Mouse (Mus musculus) hindbrain, embryonic 10.5 days (tissue): Measurements from ENCODE around the gene E2f3. TPM values are rescaled to one million over a fixed set of nuclear protein-coding genes. Genes with fewer than 3 reads are reported as not detected.

Source experiments
- DNase-seq: peaks from one replicate; pipeline ENCODE4 v3.0.0-alpha.2; 2017; ENCODE audit warnings: low spot score
- H3K27ac ChIP-seq: fragments of 300-500 bp; sonication (generic); 2 replicates; pipeline ENCODE4 v1.5.1; 2016; ENCODE audit warnings: mild to moderate bottlenecking, moderate library complexity
- H3K27me3 ChIP-seq: fragments of 300-500 bp; sonication (generic); 2 replicates; pipeline ENCODE4 v1.6.1; 2016; ENCODE audit warnings: mild to moderate bottlenecking; ENCODE audit not compliant: poor library complexity, insufficient read depth, severe bottlenecking
- H3K36me3 ChIP-seq: fragments of 300-500 bp; sonication (generic); 2 replicates; pipeline ENCODE4 v1.6.1; 2016; ENCODE audit warnings: mild to moderate bottlenecking, moderate library complexity
- H3K4me1 ChIP-seq: fragments of 300-500 bp; sonication (generic); replicated peaks from 2 replicates; pipeline ENCODE4 v1.6.1; 2016; ENCODE audit warnings: mild to moderate bottlenecking
- H3K4me3 ChIP-seq: fragments of 300-500 bp; sonication (generic); 2 replicates; pipeline ENCODE4 v1.5.1; 2016; ENCODE audit warnings: mild to moderate bottlenecking, moderate library complexity
- H3K9me3 ChIP-seq: fragments of 300-500 bp; sonication (generic); 2 replicates; pipeline ENCODE4 v1.6.1; 2016; ENCODE audit warnings: mild to moderate bottlenecking, moderate library complexity
- WGBS: fragments of 180-500 bp; shearing (Covaris S2); methylation state at CpG from one replicate; pipeline ENCODE4 v1.1.7; 2016; 5-methylcytosine and 5-hydroxymethylcytosine counted together
- polyA plus RNA-seq: library from polyadenylated mRNA; unstranded; fragments of >200 nt; fragmentation: Nextera tagmentation; extraction: Ambion mirVana; gene quantifications from 2 replicates; pipeline ENCODE4 v1.2.1, GENCODE M21; 2016

The E2f3 gene
- polyA plus RNA-seq, 1 experiment from 2014 or later: 15.6 TPM

GRCm38 (mm10) chr13:29944493-29944892 lies 41.4 kb downstream of the E2f3 start:
- H3K36me3 ChIP-seq: peaks cover 63% of the 10 kb centered on the region
- no peak overlapping the region for H3K27ac ChIP-seq
- H3K9me3 ChIP-seq: no peaks in the 10 kb centered on the region
- no peak for DNase-seq
- H3K4me1 ChIP-seq: 0 out of 2 replicates have a peak, but pooled peaks cover 7% of the 10 kb centered on the region
- no peak overlapping the region for H3K4me3 ChIP-seq
- WGBS: 90% methylated on average over 8 of the region's 8 CpGs
- H3K27me3 ChIP-seq: no peaks in the 10 kb centered on the region

- Histone ChIP-seq H3K27me3 (no peaks in the 10 kb centered on the region), H3K4me1 (0 out of 2 replicates have a peak, but pooled peaks cover 7% of the 10 kb centered on the region), H3K9me3 (no peaks in the 10 kb centered on the region), H3K27ac (no peak overlapping the region), H3K4me3 (no peak overlapping the region), H3K36me3 (peaks cover 64% of the 10 kb centered on the region)
- no peak for DNase-seq
- 88% methylated on average over 3 of the region's 3 CpGs for WGBS
Measured at GRCm38 (mm10) chr13:29943541-29944039, 42.3 kb downstream of the E2f3 start.

- H3K36me3 ChIP-seq: peaks cover 88% of the 10 kb centered on the region
- WGBS: 90% methylated on average over 7 of the region's 7 CpGs
Measured at GRCm38 (mm10) chr13:29940071-29940470, 45.8 kb downstream of the E2f3 start.

GRCm38 (mm10) chr13:29939399-29939798 lies 46.5 kb downstream of the E2f3 start:
- Histone ChIP-seq H3K9me3 (no peaks in the 10 kb centered on the region; the same call in 1 of the 2 replicates), H3K27ac (no peak overlapping the region), H3K36me3 (peaks cover 83% of the 10 kb centered on the region), H3K4me3 (no peak overlapping the region), H3K27me3 (no peaks in the 10 kb centered on the region), H3K4me1 (no peaks in the 10 kb centered on the region)
- WGBS: 91% methylated on average over 4 of the region's 4 CpGs
- no peak for DNase-seq

More at GRCm38 (mm10) chr13:29940071-29940470, 45.8 kb downstream of the E2f3 start:
- Histone ChIP-seq H3K27me3 (no peaks in the 10 kb centered on the region), H3K4me3 (no peak overlapping the region), H3K27ac (no peak overlapping the region), H3K9me3 (no peaks in the 10 kb centered on the region; the same call in 1 of the 2 replicates), H3K4me1 (0 out of 2 replicates have a peak, but pooled peaks cover 3% of the 10 kb centered on the region)
- DNase-seq: no peak

- WGBS: 86% methylated on average over 6 of the region's 6 CpGs
- Histone ChIP-seq H3K9me3 (no peaks in the 10 kb centered on the region; the same call in 1 of the 2 replicates), H3K27me3 (no peaks in the 10 kb centered on the region), H3K4me3 (no peak overlapping the region), H3K36me3 (peaks cover 81% of the 10 kb centered on the region), H3K27ac (no peak overlapping the region), H3K4me1 (no peaks in the 10 kb centered on the region)
- DNase-seq: no peak
Measured at GRCm38 (mm10) chr13:29938776-29939175, 47.1 kb downstream of the E2f3 start.

GRCm38 (mm10) chr13:29926168-29926567 lies 59.7 kb downstream of the E2f3 start:
- Histone ChIP-seq H3K27ac (no peak overlapping the region), H3K27me3 (no peaks in the 10 kb centered on the region), H3K4me3 (no peak overlapping the region), H3K4me1 (0 out of 2 replicates have a peak, but pooled peaks cover 4% of the 10 kb centered on the region), H3K9me3 (no peaks in the 10 kb centered on the region), H3K36me3 (peaks cover 41% of the 10 kb centered on the region)
- no peak for DNase-seq
- 78% methylated on average over 3 of the region's 3 CpGs for WGBS

GRCm38 (mm10) chr13:29919841-29920240 lies 66.0 kb downstream of the E2f3 start:
- WGBS: 93% methylated on average over 7 of the region's 7 CpGs
- H3K4me3 ChIP-seq: no peak overlapping the region
- H3K36me3 ChIP-seq: peaks cover 85% of the 10 kb centered on the region
- no peaks in the 10 kb centered on the region for H3K9me3 ChIP-seq
- DNase-seq: no peak
- no peaks in the 10 kb centered on the region for H3K27me3 ChIP-seq
- no peak overlapping the region for H3K27ac ChIP-seq
- 0 out of 2 replicates have a peak, but pooled peaks cover 4% of the 10 kb centered on the region for H3K4me1 ChIP-seq

GRCm38 (mm10) chr13:29916561-29916960 lies 69.3 kb downstream of the E2f3 start:
- Histone ChIP-seq H3K4me3 (no peak overlapping the region), H3K4me1 (no peaks in the 10 kb centered on the region), H3K27ac (no peak overlapping the region), H3K27me3 (no peaks in the 10 kb centered on the region), H3K9me3 (no peaks in the 10 kb centered on the region), H3K36me3 (peaks cover 93% of the 10 kb centered on the region)
- no peak for DNase-seq
- WGBS: 78% methylated on average over 1 of the region's 1 CpGs

GRCm38 (mm10) chr13:29913606-29914005 lies 72.3 kb downstream of the E2f3 start:
- Histone ChIP-seq H3K27ac (no peak overlapping the region), H3K4me1 (no peaks in the 10 kb centered on the region), H3K36me3 (peaks cover 100% of the 10 kb centered on the region), H3K9me3 (0 out of 2 replicates have a peak, but pooled peaks cover 2% of the 10 kb centered on the region), H3K27me3 (no peaks in the 10 kb centered on the region), H3K4me3 (no peak overlapping the region)
- DNase-seq: no peak
- WGBS: 82% methylated on average over 10 of the region's 10 CpGs

- WGBS: 75% methylated on average over 10 of the region's 10 CpGs
- peaks cover 100% of the 10 kb centered on the region for H3K36me3 ChIP-seq
- no peak overlapping the region for H3K4me3 ChIP-seq
- DNase-seq: no peak
- no peak overlapping the region for H3K27ac ChIP-seq
- no peaks in the 10 kb centered on the region for H3K4me1 ChIP-seq
- 0 out of 2 replicates have a peak, but pooled peaks cover 6% of the 10 kb centered on the region for H3K9me3 ChIP-seq
- no peaks in the 10 kb centered on the region for H3K27me3 ChIP-seq
Measured at GRCm38 (mm10) chr13:29913061-29913460, 72.8 kb downstream of the E2f3 start.

GRCm38 (mm10) chr13:29912251-29912650 lies 73.6 kb downstream of the E2f3 start:
- DNase-seq: no peak
- no peak overlapping the region for H3K4me3 ChIP-seq
- peaks cover 100% of the 10 kb centered on the region for H3K36me3 ChIP-seq
- peaks cover 10% of the 10 kb centered on the region for H3K9me3 ChIP-seq
- H3K27me3 ChIP-seq: no peaks in the 10 kb centered on the region
- WGBS: 96% methylated on average over 8 of the region's 8 CpGs
- H3K27ac ChIP-seq: no peak overlapping the region
- no peaks in the 10 kb centered on the region for H3K4me1 ChIP-seq

GRCm38 (mm10) chr13:29911141-29911540 lies 74.7 kb downstream of the E2f3 start:
- WGBS: 97% methylated on average over 3 of the region's 3 CpGs
- H3K4me3 ChIP-seq: no peak overlapping the region
- peaks cover 100% of the 10 kb centered on the region for H3K36me3 ChIP-seq
- H3K27ac ChIP-seq: no peak overlapping the region
- H3K27me3 ChIP-seq: no peaks in the 10 kb centered on the region
- no peak for DNase-seq
- H3K9me3 ChIP-seq: peaks cover 18% of the 10 kb centered on the region
- no peaks in the 10 kb centered on the region for H3K4me1 ChIP-seq

- no peak for DNase-seq
- H3K36me3 ChIP-seq: peaks cover 100% of the 10 kb centered on the region
- 94% methylated on average over 9 of the region's 9 CpGs for WGBS
- peaks cover 37% of the 10 kb centered on the region for H3K9me3 ChIP-seq
- H3K27ac ChIP-seq: no peak overlapping the region
- no peaks in the 10 kb centered on the region for H3K4me1 ChIP-seq
- H3K27me3 ChIP-seq: no peaks in the 10 kb centered on the region
- H3K4me3 ChIP-seq: no peak overlapping the region
Measured at GRCm38 (mm10) chr13:29908431-29908830, 77.4 kb downstream of the E2f3 start.
